Mouse (Mus musculus) retina, embryonic 14.5 days (tissue): ENCODE measurements around the gene Myh10.

Experiments
- DNase-seq: peaks from one replicate; pipeline ENCODE4 v3.0.0-alpha.2; 2015; ENCODE audit warnings: low spot score

Myh10 gene

GRCm38 (mm10) chr11:68859943-68860593 lies 168.7 kb downstream of the Myh10 start:
- no peak for DNase-seq

GRCm38 (mm10) chr11:68862260-68862659 lies 170.9 kb downstream of the Myh10 start:
- no peak for DNase-seq

- no peak for DNase-seq
Observed at GRCm38 (mm10) chr11:68863631-68864091, 172.3 kb downstream of the Myh10 start.

GRCm38 (mm10) chr11:68864544-68865189 lies 173.3 kb downstream of the Myh10 start:
- DNase-seq = no peak
